Mouse (Mus musculus) ES-Bruce4 (cell line): ENCODE results near the gene Txndc5.

ENCODE experiments used
- CTCF ChIP-seq: IDR thresholded peaks from one replicate; pipeline ENCODE4 v1.8.1; 2011; ENCODE audit warnings: low read depth, low read length
- EP300 ChIP-seq: IDR thresholded peaks from 2 replicates; pipeline ENCODE4 v1.6.1; 2011; ENCODE audit warnings: low read depth, low read length; ENCODE audit not compliant: insufficient read depth
- POLR2A ChIP-seq: IDR thresholded peaks from one replicate; pipeline ENCODE4 v1.8.1; 2011; ENCODE audit warnings: low read length; ENCODE audit not compliant: insufficient read depth

DNA sequence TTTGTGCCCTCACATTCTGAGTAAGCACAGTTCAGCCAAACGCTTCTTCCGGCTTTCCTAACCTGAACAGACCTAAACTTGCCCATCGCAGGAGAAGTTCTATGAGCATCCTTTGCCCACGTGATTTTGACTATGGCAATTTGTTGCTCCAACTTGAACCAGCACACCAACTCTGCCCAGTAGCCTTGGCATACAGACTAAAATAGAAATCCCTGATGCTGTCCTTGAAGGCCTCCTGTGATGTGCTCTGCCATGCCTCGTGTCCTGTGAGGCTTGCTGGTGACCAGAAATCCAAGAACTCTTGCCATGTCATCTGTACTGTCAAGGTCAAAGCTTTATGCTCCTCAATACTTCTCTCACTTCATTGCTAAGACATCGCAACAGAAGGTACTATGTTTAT, 952 bp upstream of the Txndc5 start:
- TF ChIP-seq CTCF = no peak
- no peak for TF ChIP-seq POLR2A
- TF ChIP-seq EP300 = no peak
